Mouse (Mus musculus) testis, postnatal 10 days (tissue): ENCODE results near the gene Gm14137.

Experiments
- DNase-seq: peaks from one replicate; pipeline ENCODE4 v3.0.0; 2021; ENCODE audit warnings: low spot score

Gm14137 gene

GRCm38 (mm10) chr2:119172862-119173576 is 1.3 kb upstream of the Gm14137 start:
- DNase-seq = peak; percentile 76

- DNase-seq = no peak
Observed at GRCm38 (mm10) chr2:119174866-119175265, 557 bp downstream of the Gm14137 start.

GRCm38 (mm10) chr2:119175614-119176013 is 1.3 kb downstream of the Gm14137 start:
- no peak for DNase-seq

- no peak for DNase-seq
Observed at GRCm38 (mm10) chr2:119176761-119177160, 2.5 kb downstream of the Gm14137 start.

- no peak for DNase-seq
Observed at GRCm38 (mm10) chr2:119177384-119177939, 3.2 kb downstream of the Gm14137 start.

GRCm38 (mm10) chr2:119182914-119183313 is 8.6 kb downstream of the Gm14137 start:
- DNase-seq = no peak

GRCm38 (mm10) chr2:119189029-119189710 is 14.9 kb downstream of the Gm14137 start:
- peak; percentile 92 for DNase-seq

- no peak for DNase-seq
Observed at GRCm38 (mm10) chr2:119190969-119191368, 16.7 kb downstream of the Gm14137 start.

- no peak for DNase-seq
Observed at GRCm38 (mm10) chr2:119194140-119194539, 19.8 kb downstream of the Gm14137 start.

- DNase-seq = no peak
Observed at GRCm38 (mm10) chr2:119196316-119197108, 22.2 kb downstream of the Gm14137 start.

GRCm38 (mm10) chr2:119197493-119197892 is 23.2 kb downstream of the Gm14137 start:
- no peak for DNase-seq

GRCm38 (mm10) chr2:119198049-119198448 is 23.7 kb downstream of the Gm14137 start:
- no peak for DNase-seq

- DNase-seq = no peak
Observed at GRCm38 (mm10) chr2:119198934-119199333, 24.6 kb downstream of the Gm14137 start.

- DNase-seq = peak; percentile 61
Observed at GRCm38 (mm10) chr2:119202914-119203453, 28.7 kb downstream of the Gm14137 start.

GRCm38 (mm10) chr2:119203871-119204460 is 29.7 kb downstream of the Gm14137 start:
- no peak for DNase-seq

GRCm38 (mm10) chr2:119207961-119208343 is 33.6 kb downstream of the Gm14137 start:
- DNase-seq = no peak

GRCm38 (mm10) chr2:119208344-119209175 is 34.3 kb downstream of the Gm14137 start, which contains the start of the genes Zfyve19 and Dnajc17:
TSS of gene Zfyve19 (plus strand) at chr2:119208617.
TSS of gene Dnajc17 (minus strand) at chr2:119208795.
- peak; percentile 94 for DNase-seq

- DNase-seq = no peak
Observed at GRCm38 (mm10) chr2:119209176-119209507, 34.8 kb downstream of the Gm14137 start.
